Mouse (Mus musculus) CD4-positive, CD25-positive, alpha-beta regulatory T cell, adult 2 months (primary cell): ENCODE results near the gene Kctd12.

Experiments used
- DNase-seq: peaks from one replicate; pipeline ENCODE4 v3.0.0-alpha.2; 2012; ENCODE audit warnings: low read depth, low spot score

Gene Kctd12

GRCm38 (mm10) chr14:102962019-102962418, 20.4 kb downstream of the Kctd12 start:
- DNase-seq, result no peak

- no peak for DNase-seq
These were observed 28.9 kb downstream of the Kctd12 start for GRCm38 (mm10) chr14:102953511-102953910.

GRCm38 (mm10) chr14:102951974-102952373, 30.5 kb downstream of the Kctd12 start:
- DNase-seq, result no peak

- no peak for DNase-seq
These were observed 34.6 kb downstream of the Kctd12 start for GRCm38 (mm10) chr14:102947796-102948195.

- no peak for DNase-seq
These were observed 40.1 kb downstream of the Kctd12 start for GRCm38 (mm10) chr14:102942222-102942843.

GRCm38 (mm10) chr14:102934878-102935277, 47.6 kb downstream of the Kctd12 start:
- no peak for DNase-seq

- no peak for DNase-seq
These were observed 51.5 kb downstream of the Kctd12 start for GRCm38 (mm10) chr14:102930933-102931332.

- no peak for DNase-seq
These were observed 52.9 kb downstream of the Kctd12 start for GRCm38 (mm10) chr14:102929545-102929944.

GRCm38 (mm10) chr14:102927847-102928466, 54.5 kb downstream of the Kctd12 start:
- DNase-seq, result no peak
